Mouse (Mus musculus) gastrocnemius, postnatal 4 days (tissue): ENCODE results near the gene Slc39a10. TPM values are rescaled to one million over a fixed set of nuclear protein-coding genes. Genes with fewer than 3 reads are reported as not detected.

Experiments
- DNase-seq, 2 experiments: peaks; one replicate each; pipeline ENCODE4 v3.0.0; 2021 to 2022; ENCODE audit warnings: low spot score in 2 of 2, mixed read lengths in 2 of 2
- long read RNA-seq, 2 experiments: library from polyadenylated mRNA; stranded (forward); transcript quantifications; one replicate each; pipeline ENCODE4 v2.0.0; 2021
- total RNA-seq, 2 experiments: library from RNA; stranded (reverse); gene quantifications; 2 replicates each; pipeline ENCODE4 v1.2.3; 2021

The Slc39a10 gene
- total RNA-seq = 10 to 100 TPM; 14.5 to 16.7 TPM
- long read RNA-seq, experiment 1, full-length matches to known transcripts = 5 of 10 reads
- long read RNA-seq, experiment 1, partial matches to known transcripts = 2 of 10 reads
- long read RNA-seq, experiment 1, other reads (novel, unspliced or antisense) = 3 of 10 reads
- long read RNA-seq, experiment 2, full-length matches to known transcripts = 11 of 15 reads
- long read RNA-seq, experiment 2, partial matches to known transcripts = 2 of 15 reads
- long read RNA-seq, experiment 2, other reads (novel, unspliced or antisense) = 2 of 15 reads

GRCm38 (mm10) chr1:46892752-46893151, at the start of gene Slc39a10:
Gene Slc39a10 (minus strand): TSS chr1:46892852.
- no peak for DNase-seq

- no peak for DNase-seq
Observed at GRCm38 (mm10) chr1:46939295-46939694, 46.6 kb upstream of the Slc39a10 start.

DNA sequence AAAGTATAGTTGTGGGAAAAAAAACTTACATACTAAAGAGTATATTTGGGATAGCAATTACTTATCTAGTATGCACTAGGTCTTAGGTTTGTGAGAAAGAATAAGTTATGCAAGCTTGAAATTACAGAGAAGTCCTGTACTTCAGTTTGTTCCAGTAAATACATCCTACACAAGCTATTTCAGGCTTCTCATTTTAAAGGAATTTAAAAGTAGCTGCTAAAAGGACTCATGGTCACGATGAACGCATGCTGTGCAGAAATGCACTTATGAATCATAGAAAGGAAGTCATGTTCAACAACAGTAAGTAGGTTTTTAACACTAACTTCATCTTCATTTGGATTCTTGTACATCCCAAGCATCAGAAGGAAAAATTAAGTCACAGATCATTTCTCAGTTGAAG, 45.0 kb upstream of the Slc39a10 start:
- no peak for DNase-seq

GRCm38 (mm10) chr1:46927104-46927503, 34.5 kb upstream of the Slc39a10 start:
- no peak for DNase-seq

GRCm38 (mm10) chr1:46926239-46926638, 33.6 kb upstream of the Slc39a10 start:
- DNase-seq = no peak

DNA sequence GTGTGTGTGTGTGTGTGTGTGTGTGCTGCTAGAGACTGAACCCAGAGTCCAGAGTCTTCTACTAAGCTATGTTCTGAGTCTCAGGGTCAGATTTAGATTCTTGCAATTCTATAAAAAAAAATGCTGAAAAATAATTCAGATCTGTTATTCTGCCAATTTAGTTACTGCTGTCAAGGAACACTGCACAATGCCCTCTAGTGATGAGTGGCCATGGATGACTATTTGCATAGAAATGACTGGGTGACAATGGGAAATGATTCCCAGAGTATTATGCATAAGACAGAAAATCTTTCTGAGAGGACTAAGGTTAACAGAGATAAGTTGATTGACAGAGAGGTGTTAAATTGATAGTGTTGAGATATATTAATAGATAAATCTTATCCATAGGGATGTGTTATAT, 32.3 kb upstream of the Slc39a10 start:
- no peak for DNase-seq

- DNase-seq = no peak
Observed at GRCm38 (mm10) chr1:46922904-46923303, 30.3 kb upstream of the Slc39a10 start.

DNA sequence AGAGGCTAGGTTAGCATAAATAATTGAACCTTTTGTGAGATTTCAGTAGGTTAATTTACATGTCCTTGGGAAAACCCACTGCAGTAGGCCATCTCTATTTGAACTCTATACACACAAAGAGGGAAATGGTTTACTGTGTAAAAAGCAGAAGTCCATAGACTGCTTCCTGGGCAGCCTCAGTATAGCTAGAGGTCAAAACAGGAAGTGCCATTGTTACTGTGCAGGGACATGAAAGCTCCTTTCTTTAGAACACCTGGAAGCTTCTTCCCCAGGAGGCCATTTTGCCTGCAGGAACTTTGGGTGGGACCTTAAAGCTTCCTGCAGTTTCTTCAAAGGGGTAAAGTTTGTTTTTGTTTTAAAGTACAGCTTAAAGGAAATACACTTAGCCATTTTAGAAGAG, 29.0 kb upstream of the Slc39a10 start:
- no peak for DNase-seq

- no peak for DNase-seq
Observed at GRCm38 (mm10) chr1:46916237-46916636, 23.6 kb upstream of the Slc39a10 start.

DNA sequence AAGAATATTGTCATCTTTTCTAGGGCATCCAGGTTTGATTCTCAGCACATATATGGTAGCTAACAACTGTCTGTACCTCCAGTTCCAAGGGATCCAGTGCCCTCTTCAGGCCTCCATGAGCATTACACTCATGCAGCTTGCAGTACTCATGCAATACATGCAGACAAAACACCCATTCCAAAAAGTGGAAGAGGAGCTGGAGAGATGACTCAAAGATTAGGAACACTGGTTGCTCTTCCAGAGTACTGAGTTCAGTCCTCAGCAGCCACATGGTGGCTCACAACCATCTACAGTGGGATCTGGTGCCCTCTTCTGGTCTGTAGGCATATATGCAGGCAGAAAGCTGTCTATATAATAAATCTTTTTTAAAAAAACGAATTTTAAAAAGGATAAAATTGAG, 21.7 kb upstream of the Slc39a10 start:
- DNase-seq = no peak

- no peak for DNase-seq
Observed at GRCm38 (mm10) chr1:46912506-46913156, 20.0 kb upstream of the Slc39a10 start.

DNA sequence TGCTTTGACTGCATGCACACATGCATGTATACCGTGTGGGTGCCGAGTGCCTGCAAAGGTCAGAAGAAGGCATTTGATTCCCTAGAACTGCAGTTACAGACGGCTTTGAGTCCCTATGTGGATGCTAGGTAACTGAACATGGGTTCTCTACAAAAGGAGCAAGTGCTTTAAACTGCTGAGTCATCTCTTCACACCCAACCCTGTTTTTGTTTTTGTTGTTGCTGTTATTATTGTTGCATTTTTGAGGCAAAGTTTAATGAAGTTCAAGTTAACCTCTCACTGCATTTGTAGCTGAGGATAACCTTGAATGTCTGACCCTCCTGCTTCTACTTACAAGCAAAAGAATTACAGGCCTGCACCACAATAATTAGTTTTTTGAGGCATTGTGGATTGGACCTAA, 17.5 kb upstream of the Slc39a10 start:
- no peak for DNase-seq

DNA sequence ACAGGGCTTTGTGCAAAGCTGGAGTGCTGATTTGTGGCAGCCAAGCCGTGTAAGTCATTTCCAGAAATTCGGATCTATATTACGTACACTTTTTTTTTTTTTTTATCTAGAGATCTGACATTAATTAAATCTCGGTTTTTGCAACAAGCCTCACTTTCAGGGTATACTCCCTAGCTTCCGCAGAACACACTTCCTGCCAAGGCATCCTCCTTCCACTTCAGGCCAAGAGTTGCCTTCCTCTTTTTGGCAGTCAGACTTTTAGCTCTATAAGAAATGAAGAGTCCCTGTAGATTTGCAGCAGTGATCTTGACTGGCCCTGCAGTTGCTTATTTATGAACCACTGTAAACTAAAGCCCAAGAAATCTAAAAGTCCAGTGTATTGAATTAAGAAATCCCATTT, 13.1 kb upstream of the Slc39a10 start:
- DNase-seq = no peak

- DNase-seq = no peak
Observed at GRCm38 (mm10) chr1:46902102-46902683, 9.5 kb upstream of the Slc39a10 start.

DNA sequence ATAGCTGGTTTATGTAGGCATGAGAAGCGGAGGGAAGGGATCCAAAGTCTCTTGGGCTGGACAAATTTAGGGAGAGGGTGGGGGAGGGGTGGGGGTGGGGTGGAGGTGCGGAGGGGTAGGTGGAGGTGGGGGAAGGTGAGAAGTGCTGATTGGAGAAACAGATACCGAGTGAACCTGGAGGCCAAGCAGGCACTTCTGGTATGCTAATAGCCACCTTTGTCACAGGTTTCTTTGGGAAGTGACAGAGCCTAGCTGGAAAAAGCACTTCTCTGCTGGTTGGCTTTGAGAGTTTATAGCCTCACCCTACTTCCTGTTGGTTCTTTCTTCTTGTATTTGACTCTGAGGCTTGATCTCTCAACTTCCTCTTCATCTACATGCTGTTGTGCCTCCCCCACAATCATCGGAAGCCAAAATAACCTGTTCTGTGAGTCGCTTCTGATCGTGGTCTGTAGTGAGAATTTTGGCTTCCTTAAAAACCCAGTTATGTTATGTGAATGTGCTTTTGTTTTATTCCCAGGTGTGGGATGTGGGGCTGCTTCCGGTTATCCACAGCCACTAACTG, 1.7 kb upstream of the Slc39a10 start:
- no peak for DNase-seq

- DNase-seq = no peak
Observed at GRCm38 (mm10) chr1:46888726-46889125, 3.9 kb downstream of the Slc39a10 start.

- no peak for DNase-seq
Observed at GRCm38 (mm10) chr1:46888324-46888723, 4.3 kb downstream of the Slc39a10 start.

- no peak for DNase-seq
Observed at GRCm38 (mm10) chr1:46887908-46888307, 4.7 kb downstream of the Slc39a10 start.

DNA sequence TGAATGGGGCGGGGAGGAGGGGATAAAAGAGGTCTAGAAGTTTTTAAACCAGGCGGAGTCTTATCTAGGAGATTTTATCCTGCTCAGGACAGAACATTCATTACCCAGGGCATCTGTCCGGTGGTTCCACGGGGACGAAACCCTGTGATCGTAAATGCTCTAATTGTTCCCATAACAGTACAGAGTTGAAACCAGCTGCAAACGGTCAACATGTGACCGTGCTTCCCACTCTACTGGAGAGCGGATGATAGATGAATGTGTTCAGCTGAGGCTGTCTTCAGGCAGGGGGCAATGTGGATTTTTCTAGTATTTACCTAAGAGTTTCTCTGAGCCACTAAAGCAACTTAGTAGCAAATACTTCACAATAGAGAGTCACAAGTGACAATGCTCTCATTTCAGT, 6.6 kb downstream of the Slc39a10 start:
- DNase-seq = no peak

- no peak for DNase-seq
Observed at GRCm38 (mm10) chr1:46885231-46885630, 7.4 kb downstream of the Slc39a10 start.

- no peak for DNase-seq
Observed at GRCm38 (mm10) chr1:46879951-46880350, 12.7 kb downstream of the Slc39a10 start.

- no peak for DNase-seq
Observed at GRCm38 (mm10) chr1:46873770-46874169, 18.9 kb downstream of the Slc39a10 start.
